Mouse (Mus musculus) liver, embryonic 16.5 days (tissue): ENCODE results near the gene Eng. TPM values are rescaled to one million over a fixed set of nuclear protein-coding genes. Genes with fewer than 3 reads are reported as not detected.

Experiments used
- ATAC-seq: fragments of 200-750 bp; cut with Nextera tagmentation; 2 replicates; pipeline ENCODE4 v1.8.0; 2017; ENCODE audit warnings: low read depth, mild to moderate bottlenecking, moderate number of reproducible peaks, moderate library complexity
- H3K27ac ChIP-seq: fragments of 300-500 bp; sonication (generic); 2 replicates; pipeline ENCODE4 v1.5.1; 2014; ENCODE audit warnings: mild to moderate bottlenecking, low read length
- H3K27me3 ChIP-seq: fragments of 300-500 bp; sonication (generic); 2 replicates; pipeline ENCODE4 v1.6.1; 2014; ENCODE audit warnings: low read depth, low read length, mixed read lengths; ENCODE audit not compliant: control insufficient read depth, insufficient read depth
- H3K36me3 ChIP-seq: fragments of 300-500 bp; sonication (generic); 2 replicates; pipeline ENCODE4 v1.6.1; 2014; ENCODE audit warnings: mild to moderate bottlenecking; ENCODE audit not compliant: control insufficient read depth, insufficient read depth
- H3K4me1 ChIP-seq: fragments of 300-500 bp; sonication (generic); 2 replicates; pipeline ENCODE4 v1.6.1; 2014; ENCODE audit warnings: low read depth, low read length, mixed read lengths; ENCODE audit not compliant: control insufficient read depth
- H3K4me2 ChIP-seq: fragments of 300-500 bp; sonication (generic); 2 replicates; pipeline ENCODE4 v1.6.1; 2014; ENCODE audit warnings: low read depth, low read length, mixed read lengths
- H3K4me3 ChIP-seq: fragments of 300-500 bp; sonication (generic); 2 replicates; pipeline ENCODE4 v1.5.1; 2014; ENCODE audit warnings: low read depth, mild to moderate bottlenecking, low read length
- H3K9ac ChIP-seq: fragments of 300-500 bp; sonication (generic); 2 replicates; pipeline ENCODE4 v1.6.1; 2014; ENCODE audit warnings: low read depth, low read length
- H3K9me3 ChIP-seq: fragments of 300-500 bp; sonication (generic); replicated peaks from 2 replicates; pipeline ENCODE4 v1.6.1; 2016; ENCODE audit warnings: low read length; ENCODE audit not compliant: control insufficient read depth
- WGBS: fragments of 180-500 bp; shearing (Covaris S2); extraction: QIAGEN DNeasy Blood & Tissue Kit; methylation state at CpG from one replicate; pipeline ENCODE4 v1.1.7; 2014; ENCODE audit not compliant: insufficient replicate concordance; 5-methylcytosine and 5-hydroxymethylcytosine counted together
- polyA plus RNA-seq: library from polyadenylated mRNA; unstranded; fragments of >200 nt; fragmentation: Nextera tagmentation; extraction: Ambion mirVana; gene quantifications from 2 replicates; pipeline ENCODE4 v1.2.1, GENCODE M21; 2015

Eng gene
- polyA plus RNA-seq, 1 experiment from 2014 or later: 29.3 TPM

GRCm38 (mm10) chr2:32680961-32681650 is 34.7 kb downstream of the Eng start:
- Histone ChIP-seq H3K36me3 (peaks cover 14% of the 10 kb centered on the region), H3K27ac (no peak overlapping the region), H3K4me2 (no peak overlapping the region), H3K27me3 (no peaks in the 10 kb centered on the region), H3K4me1 (no peaks in the 10 kb centered on the region; the same call in 1 of the 2 replicates), H3K9me3 (no peaks in the 10 kb centered on the region), H3K4me3 (no peak overlapping the region), H3K9ac (no peak overlapping the region)
- WGBS: 77% methylated on average over 19 of the region's 19 CpGs
- no peak for ATAC-seq

- ATAC-seq: no peak
- H3K9ac ChIP-seq: no peak overlapping the region
- no peak overlapping the region for H3K4me2 ChIP-seq
- no peaks in the 10 kb centered on the region for H3K9me3 ChIP-seq
- H3K4me1 ChIP-seq: no peaks in the 10 kb centered on the region; the same call in 1 of the 2 replicates
- no peaks in the 10 kb centered on the region for H3K27me3 ChIP-seq
- peaks cover 18% of the 10 kb centered on the region for H3K36me3 ChIP-seq
- no peak overlapping the region for H3K27ac ChIP-seq
- no peak overlapping the region for H3K4me3 ChIP-seq
- WGBS: 66% methylated on average over 6 of the region's 6 CpGs
Observed at GRCm38 (mm10) chr2:32681754-32682153, 35.4 kb downstream of the Eng start.

- Histone ChIP-seq H3K9ac (no peak overlapping the region), H3K36me3 (peaks cover 20% of the 10 kb centered on the region), H3K4me2 (no peak overlapping the region), H3K4me1 (no peaks in the 10 kb centered on the region; the same call in 1 of the 2 replicates), H3K27ac (no peak overlapping the region), H3K4me3 (no peak overlapping the region), H3K9me3 (no peaks in the 10 kb centered on the region), H3K27me3 (no peaks in the 10 kb centered on the region)
- ATAC-seq: no peak
- WGBS: 68% methylated on average over 14 of the region's 14 CpGs
Observed at GRCm38 (mm10) chr2:32682721-32683417, 36.5 kb downstream of the Eng start.

- H3K27me3 ChIP-seq: no peaks in the 10 kb centered on the region
- no peak for ATAC-seq
- H3K4me2 ChIP-seq: no peak overlapping the region
- H3K9ac ChIP-seq: no peak overlapping the region
- H3K9me3 ChIP-seq: no peaks in the 10 kb centered on the region
- H3K4me3 ChIP-seq: no peak overlapping the region
- no peaks in the 10 kb centered on the region; the same call in 1 of the 2 replicates for H3K4me1 ChIP-seq
- 78% methylated on average over 10 of the region's 10 CpGs for WGBS
- H3K27ac ChIP-seq: no peak overlapping the region
- H3K36me3 ChIP-seq: peaks cover 20% of the 10 kb centered on the region
Observed at GRCm38 (mm10) chr2:32683701-32684100, 37.3 kb downstream of the Eng start.

- WGBS: 80% methylated on average over 15 of the region's 15 CpGs
- Histone ChIP-seq H3K9me3 (no peaks in the 10 kb centered on the region), H3K9ac (no peak overlapping the region), H3K36me3 (peaks cover 20% of the 10 kb centered on the region), H3K4me1 (peaks cover 3% of the 10 kb centered on the region), H3K4me3 (no peak overlapping the region), H3K27me3 (no peaks in the 10 kb centered on the region), H3K27ac (no peak overlapping the region), H3K4me2 (no peak overlapping the region)
- ATAC-seq: no peak
Observed at GRCm38 (mm10) chr2:32684681-32685428, 38.5 kb downstream of the Eng start.

- H3K36me3 ChIP-seq: peaks cover 20% of the 10 kb centered on the region
- H3K4me1 ChIP-seq: peaks cover 7% of the 10 kb centered on the region
- no peak overlapping the region for H3K4me2 ChIP-seq
- 74% methylated on average over 3 of the region's 3 CpGs for WGBS
- no peak overlapping the region for H3K9ac ChIP-seq
- ATAC-seq: no peak
- H3K4me3 ChIP-seq: no peak overlapping the region
- H3K27ac ChIP-seq: no peak overlapping the region
- H3K27me3 ChIP-seq: no peaks in the 10 kb centered on the region
- no peaks in the 10 kb centered on the region for H3K9me3 ChIP-seq
Observed at GRCm38 (mm10) chr2:32685807-32686206, 39.4 kb downstream of the Eng start.

- Histone ChIP-seq H3K9ac (no peak overlapping the region), H3K36me3 (peaks cover 20% of the 10 kb centered on the region), H3K27me3 (no peaks in the 10 kb centered on the region), H3K4me2 (no peak overlapping the region), H3K27ac (no peak overlapping the region), H3K9me3 (no peaks in the 10 kb centered on the region), H3K4me3 (no peak overlapping the region), H3K4me1 (peaks cover 10% of the 10 kb centered on the region)
- ATAC-seq: no peak
- 86% methylated on average over 5 of the region's 6 CpGs for WGBS
Observed at GRCm38 (mm10) chr2:32686640-32687039, 40.2 kb downstream of the Eng start.

GRCm38 (mm10) chr2:32687562-32687961 is 41.2 kb downstream of the Eng start:
- Histone ChIP-seq H3K4me1 (peaks cover 17% of the 10 kb centered on the region), H3K9me3 (no peaks in the 10 kb centered on the region), H3K27ac (no peak overlapping the region), H3K4me2 (no peak overlapping the region), H3K4me3 (no peak overlapping the region), H3K36me3 (peaks cover 20% of the 10 kb centered on the region), H3K27me3 (no peaks in the 10 kb centered on the region), H3K9ac (no peak overlapping the region)
- 76% methylated on average over 8 of the region's 8 CpGs for WGBS
- ATAC-seq: no peak

- Histone ChIP-seq H3K4me1 (peaks cover 31% of the 10 kb centered on the region), H3K9me3 (no peaks in the 10 kb centered on the region), H3K36me3 (peaks cover 12% of the 10 kb centered on the region), H3K4me3 (no peak overlapping the region), H3K27ac (no peak overlapping the region), H3K9ac (no peak overlapping the region), H3K27me3 (no peaks in the 10 kb centered on the region), H3K4me2 (no peak overlapping the region)
- ATAC-seq: no peak
- WGBS: 26% methylated on average over 5 of the region's 5 CpGs
Observed at GRCm38 (mm10) chr2:32689420-32689819, 43.0 kb downstream of the Eng start.
